Mouse (Mus musculus): Measurements from ENCODE around the gene Kyat1.

The Kyat1 gene

DNA sequence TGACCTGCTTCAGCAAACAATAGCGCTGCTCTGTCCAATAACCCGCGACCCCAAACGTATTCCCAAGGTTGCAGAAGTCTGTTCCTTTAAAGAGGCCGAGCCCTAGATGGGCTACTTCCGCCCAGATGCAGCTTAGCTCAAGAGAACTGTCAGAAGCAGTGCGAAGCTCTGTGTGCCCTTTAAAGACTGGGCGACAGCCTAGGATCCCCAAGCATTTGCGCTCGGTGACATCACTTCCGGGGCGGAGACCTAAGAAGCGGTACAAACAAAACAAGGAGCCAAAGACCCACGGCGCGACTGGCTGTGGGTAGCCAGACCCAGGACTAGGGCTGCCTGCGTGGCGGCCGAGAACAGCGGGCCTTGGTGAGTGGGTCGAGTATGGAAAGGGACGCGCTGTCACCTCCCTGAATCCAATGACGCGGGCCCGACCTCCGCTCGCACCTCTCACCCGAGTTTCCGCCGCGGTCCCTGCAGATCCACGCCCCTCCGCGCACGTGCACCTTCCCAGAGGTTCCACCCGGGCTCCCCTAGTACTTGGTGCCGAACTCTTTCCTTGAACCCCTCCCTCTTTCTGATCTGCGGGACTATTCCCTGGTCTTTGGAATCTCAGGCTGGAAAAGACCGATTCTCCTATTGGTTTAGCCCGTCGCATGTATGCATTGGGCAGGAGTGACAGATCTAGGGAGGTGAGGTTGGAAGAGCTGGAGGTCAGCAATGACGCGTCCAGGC, at the start of gene Kyat1:
Gene Kyat1, minus strand, starts transcription at position 219 of the 729 bp plus-strand sequence.
- peak; percentile 88 for DNase-seq (ENCODE audit: low spot score)

DNA sequence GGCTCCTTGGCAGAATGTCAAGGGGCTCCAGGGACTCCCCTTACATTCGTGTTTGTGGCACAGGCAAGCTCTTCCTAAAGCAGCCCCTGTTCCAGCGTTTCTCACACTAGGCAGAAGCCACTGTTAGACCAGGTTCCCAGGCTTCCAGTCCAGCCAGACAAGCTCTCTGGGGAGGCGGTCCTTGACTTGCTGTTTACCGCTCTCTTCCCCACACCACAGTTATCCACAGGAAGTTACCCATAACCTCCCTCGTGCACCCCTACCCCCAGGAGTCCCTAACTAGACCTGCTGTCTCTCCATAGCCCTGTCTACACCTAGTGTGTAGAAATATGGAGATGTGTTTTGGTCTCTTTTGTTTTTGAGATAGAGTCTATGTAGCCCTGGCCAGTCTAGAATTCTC, 48.2 kb upstream of the Kyat1 start:
- DNase-seq (ENCODE audit: low spot score) = no peak

DNA sequence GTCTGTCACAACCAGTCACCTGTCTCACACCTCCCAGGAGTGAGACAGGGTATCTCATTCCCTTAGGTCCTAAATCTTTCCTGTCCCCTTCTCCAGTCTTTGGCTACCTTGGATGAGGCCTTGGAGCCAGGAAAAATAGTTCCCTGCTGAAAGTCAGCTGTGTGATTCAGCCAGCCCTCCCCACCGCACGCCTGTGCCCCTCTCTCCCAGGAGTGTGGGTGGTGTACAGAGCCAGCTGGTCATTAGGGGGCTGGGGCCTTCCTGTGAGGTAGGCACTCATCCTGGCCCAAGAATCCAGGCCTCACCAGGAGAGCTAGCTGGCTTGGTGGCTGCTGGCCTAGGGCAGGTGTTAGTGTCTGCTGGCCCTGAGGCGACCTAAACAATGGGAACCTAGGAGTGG, 46.9 kb upstream of the Kyat1 start:
- DNase-seq (ENCODE audit: low spot score) = no peak

DNA sequence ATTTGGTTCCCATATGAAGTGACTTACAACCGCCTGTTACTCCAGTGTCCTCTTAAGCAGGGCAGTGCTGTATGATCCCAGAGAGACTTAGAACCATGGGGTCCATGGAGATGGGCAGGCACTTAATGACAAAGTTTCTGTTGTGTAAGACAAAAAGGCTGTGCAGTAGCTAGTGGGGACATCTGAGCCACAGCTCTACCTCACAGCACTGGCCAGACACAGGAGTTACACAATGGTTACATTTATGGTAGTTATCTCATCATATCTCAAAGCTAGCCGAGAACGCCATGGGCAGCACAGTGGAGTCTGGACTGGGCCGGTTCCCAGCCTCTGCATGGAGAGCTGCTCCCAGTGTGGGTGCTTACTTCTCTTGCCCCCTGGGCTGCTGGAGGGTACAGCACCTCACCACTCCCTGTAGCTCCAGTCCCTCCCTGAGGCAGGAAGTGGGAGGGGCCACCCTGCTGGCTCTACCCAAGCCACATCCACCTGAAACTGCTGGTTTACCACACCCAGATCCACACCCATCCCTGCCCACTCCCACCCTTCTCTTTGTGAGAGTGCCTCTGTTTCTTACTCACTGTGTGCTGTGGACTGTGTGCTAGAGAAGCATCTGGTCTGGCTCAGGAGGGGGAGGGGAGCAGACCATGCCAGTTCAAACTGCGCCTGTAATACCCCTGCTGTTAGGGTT, 45.9 kb upstream of the Kyat1 start:
- DNase-seq (ENCODE audit: low spot score) = peak; percentile 68

DNA sequence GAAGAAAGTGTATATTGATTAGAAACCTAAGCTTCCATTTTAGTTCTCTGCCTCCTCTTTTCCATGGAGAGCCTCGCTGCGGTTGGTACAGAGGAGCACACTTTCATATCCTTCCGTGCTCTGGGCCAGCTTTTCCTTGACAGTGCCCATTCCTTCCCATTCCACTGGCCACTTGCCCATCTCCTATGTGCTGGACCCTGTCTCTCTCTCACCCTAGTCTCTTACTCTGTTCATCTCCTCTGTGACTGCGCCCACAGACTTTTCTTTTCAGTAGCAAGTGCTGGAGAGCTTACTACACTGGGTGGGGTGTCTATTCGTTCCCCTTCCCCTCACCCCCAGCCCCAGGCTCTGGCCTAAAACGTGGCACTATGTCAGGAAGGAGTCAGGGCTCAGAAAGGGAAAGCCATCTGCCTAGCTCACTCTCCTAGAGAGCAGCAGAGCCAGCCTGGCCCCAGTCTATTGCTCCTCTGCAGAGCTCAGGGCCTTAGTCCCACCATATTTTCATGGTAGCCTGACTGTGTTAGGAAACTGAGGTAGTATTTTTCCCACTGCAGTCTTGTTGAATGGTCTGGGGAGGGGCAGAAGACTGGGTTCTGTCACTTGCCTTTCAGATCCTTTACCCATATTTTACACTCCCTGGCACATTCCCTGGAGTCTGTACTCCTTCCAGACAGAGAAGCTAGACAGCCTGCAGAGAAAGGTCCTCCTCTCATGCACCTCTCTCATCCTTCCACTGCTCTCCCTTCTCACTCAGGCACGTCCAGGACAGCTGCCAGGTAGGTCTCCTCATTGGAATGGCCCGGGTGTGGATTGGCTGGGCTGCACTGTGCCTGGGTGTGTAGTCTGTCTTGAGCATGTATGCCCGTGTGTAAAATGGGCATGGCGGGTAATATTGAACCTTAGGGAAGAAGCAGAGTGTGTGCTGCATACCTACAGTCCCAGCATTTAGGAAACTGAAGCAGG, 44.8 kb upstream of the Kyat1 start:
- no peak for DNase-seq (ENCODE audit: low spot score)

DNA sequence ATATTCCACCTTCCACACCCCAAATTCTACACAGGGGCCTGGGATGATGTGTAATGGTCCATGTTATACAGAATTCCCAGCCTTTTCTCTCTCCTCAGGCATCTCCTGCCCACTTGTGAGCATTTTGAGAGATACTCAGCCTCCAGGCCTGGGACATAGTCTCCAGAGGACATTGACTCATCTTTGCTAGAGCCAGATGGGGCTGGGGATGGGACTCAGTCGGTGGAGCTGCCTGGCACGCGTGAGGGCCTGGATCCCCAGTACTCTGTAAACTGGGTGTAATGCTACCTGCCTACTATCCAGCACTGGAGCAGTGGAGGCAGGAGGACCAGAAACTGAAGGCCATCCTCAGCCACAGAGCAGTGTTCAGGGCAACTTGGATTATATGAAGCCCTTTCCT, 43.5 kb upstream of the Kyat1 start:
- no peak for DNase-seq (ENCODE audit: low spot score)

DNA sequence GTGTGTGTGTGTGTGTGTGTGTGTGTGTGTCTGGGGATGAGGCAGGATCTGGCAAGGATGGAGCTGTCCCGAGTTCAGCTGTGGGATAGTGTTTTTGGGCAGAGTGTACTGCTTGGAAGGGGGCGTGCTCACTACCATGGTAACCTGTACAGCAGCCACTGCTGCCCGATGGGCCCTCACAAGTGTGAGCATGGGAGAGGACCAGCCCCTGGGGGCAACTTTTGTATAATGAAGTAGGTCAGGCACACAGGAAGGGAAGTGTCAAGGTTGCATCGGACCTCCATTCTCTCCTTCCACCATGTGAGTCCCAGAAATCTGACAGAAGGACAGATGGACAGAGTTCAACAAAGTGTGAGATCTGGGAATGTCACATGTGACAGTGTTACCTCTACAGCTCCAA, 42.0 kb upstream of the Kyat1 start:
- DNase-seq (ENCODE audit: low spot score) = no peak

DNA sequence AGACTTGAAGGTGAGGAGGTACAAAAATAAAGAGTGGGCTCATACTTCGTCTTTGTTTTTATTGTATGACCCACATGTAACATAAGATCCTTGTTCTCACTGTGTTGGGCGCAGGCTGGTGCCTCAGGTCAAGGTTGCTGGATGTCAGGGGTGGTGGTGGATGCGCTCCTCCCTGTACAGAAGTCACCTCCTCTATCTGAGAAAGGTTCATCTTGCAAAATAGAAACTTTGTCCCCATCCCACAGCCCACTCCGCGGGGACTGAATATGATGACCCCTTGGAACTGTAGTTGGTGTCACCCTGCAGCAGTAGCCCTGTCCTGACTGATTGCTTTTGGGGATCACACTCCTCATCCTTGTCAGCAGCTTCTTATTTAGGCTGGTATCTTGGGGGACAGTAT, 41.4 kb upstream of the Kyat1 start:
- DNase-seq (ENCODE audit: low spot score) = no peak

DNA sequence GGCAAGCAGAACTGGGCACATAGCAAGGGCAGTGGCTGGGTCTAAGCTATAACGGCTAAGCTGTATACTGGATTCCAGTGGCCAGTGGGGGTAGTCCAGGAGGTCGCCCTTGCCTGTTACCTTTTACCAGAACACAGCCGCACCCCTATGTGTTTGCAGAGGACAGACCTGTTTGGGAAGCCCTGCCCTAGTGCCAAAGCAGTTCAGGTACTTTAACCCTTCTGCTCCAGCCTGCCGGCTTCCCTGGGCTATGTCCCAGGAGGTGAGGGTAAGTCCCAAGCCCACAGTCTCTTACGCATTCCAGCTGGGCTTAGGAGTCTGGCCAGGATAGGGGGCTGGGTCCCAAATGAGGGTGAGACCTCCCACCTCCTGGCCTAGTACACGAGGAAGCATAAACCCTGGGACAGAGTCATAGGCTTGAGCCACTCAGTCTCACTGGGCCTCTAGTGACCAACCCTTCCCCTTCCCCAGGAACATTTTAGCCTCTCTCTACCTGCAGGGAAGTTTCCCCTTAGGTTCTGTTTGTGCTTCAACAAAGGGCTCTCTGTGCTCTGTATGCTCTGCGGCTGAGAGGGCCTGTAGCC, 39.0 kb upstream of the Kyat1 start:
- DNase-seq (ENCODE audit: low spot score) = no peak

DNA sequence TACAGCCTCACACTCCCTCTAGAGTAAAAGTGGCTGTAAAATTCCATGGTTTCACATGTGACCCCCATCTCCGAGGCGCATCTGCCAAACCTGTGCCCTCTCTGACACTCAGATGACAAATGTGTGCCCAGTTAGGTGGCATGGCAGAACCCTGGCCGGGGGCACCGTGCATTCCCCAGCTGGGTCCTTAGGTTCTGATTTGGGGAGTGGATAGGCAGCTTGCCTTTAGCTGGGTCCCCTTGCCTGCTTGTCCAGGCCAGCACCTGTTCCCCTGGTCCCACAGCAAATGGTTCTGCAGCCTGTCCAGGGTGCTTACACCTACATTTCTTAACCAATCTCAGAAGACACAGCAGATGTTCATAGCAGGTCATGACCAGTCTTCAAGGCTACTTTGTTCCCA, 37.7 kb upstream of the Kyat1 start:
- DNase-seq (ENCODE audit: low spot score) = no peak

DNA sequence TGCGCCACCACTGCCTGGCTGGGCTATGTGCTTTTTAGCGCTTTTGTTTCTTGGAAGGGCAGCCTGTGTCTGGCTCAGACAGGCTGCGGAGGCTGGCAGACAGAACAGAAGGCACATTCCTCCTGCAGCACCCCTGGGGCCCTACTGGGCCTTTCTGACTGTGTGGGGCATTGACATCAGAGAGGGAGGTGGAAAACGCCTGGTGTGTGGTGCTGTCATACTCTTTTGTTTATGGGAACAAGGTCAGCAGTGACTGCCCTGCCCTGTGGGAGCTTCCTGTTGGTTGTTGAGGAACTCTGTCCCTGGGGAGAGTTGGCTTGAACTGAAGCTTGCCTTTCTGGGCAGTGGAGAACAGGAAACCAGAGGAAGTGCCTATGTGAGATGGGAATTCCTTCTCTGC, 36.9 kb upstream of the Kyat1 start:
- DNase-seq (ENCODE audit: low spot score) = no peak

DNA sequence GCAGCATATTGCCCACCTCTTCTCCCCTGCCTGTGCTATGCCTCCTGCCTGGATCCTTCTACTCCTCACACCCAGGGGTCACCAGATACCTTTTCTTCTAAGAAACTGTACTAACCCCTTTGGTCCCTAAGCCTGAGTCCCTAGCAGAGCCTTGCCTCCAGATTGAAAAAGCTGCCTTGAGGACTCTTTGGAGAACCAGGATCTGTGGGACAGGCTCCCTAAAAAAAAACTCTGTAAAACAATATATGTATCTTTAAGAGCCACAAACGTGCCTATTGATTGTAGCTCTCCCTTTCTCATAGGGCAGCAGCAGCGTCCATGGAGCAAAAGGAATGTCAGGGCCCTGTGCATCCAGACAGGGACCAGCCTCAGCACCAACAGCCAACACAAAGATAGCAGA, 34.6 kb upstream of the Kyat1 start, which contains the start of gene Gm28035:
Gene Gm28035, plus strand, starts transcription at position 301 of the 400 bp plus-strand sequence.
- no peak for DNase-seq (ENCODE audit: low spot score)

DNA sequence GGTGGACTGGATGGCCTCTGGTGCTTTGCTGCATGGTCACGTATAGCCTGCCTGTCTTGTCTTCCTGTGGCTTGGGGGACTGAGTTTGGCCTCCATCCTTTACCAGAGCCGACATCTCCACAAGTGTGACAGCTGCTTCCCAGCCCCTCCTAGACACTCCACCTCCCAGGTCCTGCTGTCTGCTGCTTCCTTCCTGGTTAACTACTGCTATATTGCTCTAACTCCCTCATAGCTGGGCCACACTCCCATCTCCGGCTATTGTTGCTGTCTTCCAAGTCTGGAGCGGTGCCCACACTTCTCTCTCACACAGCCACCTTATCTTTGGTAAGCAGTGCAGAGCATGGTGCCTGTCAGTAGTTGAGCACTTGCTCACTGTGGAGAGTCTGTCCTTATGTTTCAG, 34.1 kb upstream of the Kyat1 start:
- peak; percentile 62 for DNase-seq (ENCODE audit: low spot score)

DNA sequence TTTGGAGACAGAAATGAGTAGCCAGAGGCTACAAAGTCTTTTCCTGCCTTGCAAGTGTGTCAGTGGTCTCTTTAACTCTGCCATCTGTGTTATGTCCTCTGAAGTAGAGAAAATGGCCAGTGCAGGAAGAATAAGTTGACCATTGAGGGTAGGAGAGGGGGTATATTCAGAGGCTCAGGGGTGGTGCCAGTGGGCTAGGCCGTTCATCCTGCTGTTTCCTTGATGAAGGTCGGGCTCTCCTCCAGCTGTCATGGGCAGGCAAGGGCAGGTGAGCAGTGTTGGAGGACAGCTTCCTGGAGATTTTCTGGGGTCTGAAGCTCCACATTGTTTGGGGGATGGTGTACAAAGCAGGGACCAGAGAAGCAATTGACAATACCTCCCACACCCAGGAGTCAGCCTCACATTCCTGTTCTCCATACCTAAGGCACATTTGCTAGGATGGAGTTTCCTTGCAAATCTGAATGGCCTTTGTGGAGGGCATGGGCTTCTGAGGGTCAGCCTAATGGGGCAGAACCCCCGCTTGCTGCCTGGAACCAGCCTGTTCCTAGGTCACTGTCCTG, 33.3 kb upstream of the Kyat1 start:
- no peak for DNase-seq (ENCODE audit: low spot score)

DNA sequence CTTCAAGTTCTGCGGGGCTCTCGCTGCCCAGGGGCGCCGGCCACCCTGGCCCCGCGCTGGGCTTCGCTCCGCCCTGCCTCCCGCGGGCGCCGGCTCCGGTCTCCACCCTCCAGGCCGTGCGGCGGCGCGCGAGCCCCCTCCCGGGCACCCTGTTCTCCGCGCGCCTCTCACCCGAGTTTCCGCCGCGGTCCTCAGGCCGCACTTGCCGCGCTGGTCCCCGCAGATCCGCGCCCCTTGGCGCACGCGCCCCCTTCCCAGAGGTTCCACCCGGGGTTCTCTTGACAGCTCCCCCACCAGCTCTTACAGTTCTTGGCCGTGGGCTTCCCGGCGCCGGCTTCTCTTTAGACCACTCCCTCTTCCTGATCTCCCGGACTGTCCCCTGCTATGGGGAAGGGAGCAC, 32.2 kb upstream of the Kyat1 start:
- peak; percentile 88 for DNase-seq (ENCODE audit: low spot score)

DNA sequence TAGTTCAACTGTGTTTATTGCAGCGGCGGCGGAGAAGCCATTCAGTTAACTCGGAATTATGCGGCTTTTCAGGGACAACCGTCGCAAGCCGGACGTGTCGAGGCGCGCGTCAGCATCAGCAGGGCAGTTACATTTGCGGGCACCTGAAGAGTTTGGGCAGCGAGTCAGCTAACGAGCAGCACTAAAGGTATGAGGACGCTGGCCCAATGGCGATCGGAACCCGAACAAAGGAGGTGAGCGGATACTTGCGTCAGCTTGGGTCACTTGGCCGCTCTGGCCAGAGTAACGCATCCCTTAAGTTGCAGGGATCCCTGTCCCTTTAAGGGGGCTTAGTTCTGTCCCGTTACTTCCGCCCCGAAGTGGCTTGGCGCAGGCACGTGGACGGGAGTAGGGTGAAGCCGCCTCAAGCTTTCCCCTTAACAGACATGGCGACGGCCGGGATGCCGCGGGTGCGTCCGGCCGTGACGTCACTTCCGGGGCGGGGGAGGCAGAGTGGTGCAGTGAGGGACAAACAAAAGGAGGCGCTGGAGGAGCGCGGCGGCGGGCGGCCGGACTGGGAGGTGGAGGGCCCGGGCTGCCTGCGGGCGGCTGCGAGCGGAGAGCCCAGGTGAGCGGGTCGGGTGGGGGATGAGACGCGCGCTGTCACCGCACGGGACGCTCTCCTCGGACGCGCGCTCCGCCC, 31.7 kb upstream of the Kyat1 start, which contains the start of gene Lrrc8a:
Gene Lrrc8a, plus strand, starts transcription at position 517 of the 682 bp plus-strand sequence.
- peak; percentile 99 for DNase-seq (ENCODE audit: low spot score)

DNA sequence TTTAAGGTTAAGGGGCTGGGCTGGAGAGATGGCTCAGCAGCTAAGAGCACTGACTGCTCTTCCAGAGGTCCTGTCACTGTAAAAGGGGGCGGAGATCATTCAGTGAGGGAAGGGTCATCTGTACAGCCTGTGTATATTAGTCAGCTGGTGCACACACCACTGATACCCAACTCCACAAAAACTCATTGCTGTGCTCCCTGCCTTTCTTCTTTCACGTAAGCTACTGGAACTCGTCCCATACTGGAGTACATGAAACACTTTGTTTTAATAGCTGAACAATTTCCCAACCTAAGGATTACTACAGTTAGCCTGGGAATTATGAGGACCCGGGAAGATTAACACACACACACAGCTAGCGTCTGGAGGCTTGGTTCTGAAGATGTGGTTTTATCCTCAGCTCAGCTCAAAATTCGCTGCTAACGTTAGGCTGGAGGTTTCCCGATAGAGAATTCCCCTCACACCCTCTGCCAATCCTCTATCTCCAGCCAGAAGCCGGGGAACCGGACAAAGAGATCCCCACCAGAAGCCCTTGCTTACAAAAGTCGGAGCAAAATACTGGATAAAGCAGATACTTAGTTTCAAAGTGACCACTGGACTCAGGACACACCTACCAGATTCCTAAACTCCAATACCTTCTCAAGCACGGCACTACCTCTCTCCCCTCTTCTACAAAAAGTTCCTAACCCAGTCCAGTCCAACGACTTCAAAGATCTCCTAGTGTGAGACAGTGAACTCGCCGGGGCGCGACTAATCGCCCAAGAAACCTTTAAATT, 31.0 kb upstream of the Kyat1 start:
- DNase-seq (ENCODE audit: low spot score) = peak; percentile 43

DNA sequence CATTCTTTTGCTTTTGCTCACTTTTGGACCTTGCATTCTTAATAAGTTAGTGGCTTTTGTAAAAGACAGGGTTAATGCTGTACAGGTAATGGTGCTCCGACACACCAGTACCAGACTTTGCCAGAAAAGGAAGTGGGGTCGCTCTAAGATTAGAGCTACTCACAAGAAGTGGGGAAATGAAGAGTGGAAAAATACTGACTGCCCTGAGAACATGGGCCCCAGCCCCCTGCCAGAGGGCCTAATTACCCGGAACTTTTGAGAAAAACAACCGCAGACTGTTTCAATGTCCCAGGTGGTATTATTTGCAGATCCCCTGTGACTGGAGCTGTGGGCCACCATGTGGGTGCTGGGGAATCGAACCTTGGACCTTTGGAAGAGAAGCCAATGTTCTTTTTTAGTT, 29.9 kb upstream of the Kyat1 start:
- no peak for DNase-seq (ENCODE audit: low spot score)

DNA sequence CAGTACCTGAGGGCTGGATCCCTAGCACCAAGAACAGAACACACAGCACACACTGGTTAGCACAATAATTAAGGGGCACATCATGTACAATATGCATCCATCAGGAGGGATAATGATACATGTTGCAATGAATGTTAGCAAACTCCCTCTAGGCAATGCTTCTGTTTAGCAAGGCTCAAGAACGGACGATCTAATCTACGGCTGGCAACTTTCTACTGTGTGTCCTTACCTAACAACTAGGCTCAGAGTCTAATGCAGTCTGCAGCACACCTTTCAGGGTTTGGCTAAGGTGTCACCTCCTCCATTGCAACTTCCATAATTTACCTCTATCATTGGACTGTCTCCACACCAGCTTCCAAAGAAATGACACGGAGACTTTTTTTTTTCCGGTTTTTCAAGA, 10.6 kb upstream of the Kyat1 start:
- DNase-seq (ENCODE audit: low spot score) = no peak

DNA sequence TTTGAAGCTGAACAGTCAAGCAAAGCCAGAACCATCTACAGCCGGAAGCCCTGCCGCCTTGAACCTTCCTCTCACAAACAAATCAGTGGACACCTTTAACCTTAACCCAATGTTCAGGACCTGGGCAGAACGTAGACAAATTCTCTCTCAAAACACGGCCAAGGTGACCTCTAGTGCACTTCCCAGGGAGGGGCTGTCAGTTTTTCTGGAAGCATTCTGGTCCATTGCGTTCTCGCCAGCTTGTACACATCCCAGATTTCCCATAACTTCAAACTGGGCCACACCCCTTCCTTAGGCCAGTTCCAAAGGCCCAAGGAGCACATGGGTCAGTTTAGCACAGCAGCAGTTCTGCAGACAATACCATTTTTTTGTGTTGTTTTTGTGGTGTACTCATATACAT, 9.8 kb upstream of the Kyat1 start:
- no peak for DNase-seq (ENCODE audit: low spot score)

All from testis, postnatal 14 days (tissue).